Mouse (Mus musculus) kidney, embryonic 16.5 days (tissue): ENCODE measurements around the gene Adcy5. TPM values are rescaled to one million over a fixed set of nuclear protein-coding genes. Genes with fewer than 3 reads are reported as not detected.

Experiments used
- ATAC-seq: fragments of 200-750 bp; cut with Nextera tagmentation; 2 replicates; pipeline ENCODE4 v1.8.0; 2017; ENCODE audit warnings: moderate TSS enrichment; ENCODE audit not compliant: low FRiP score, low TSS enrichment
- H3K27ac ChIP-seq: fragments of 300-500 bp; sonication (generic); 2 replicates; pipeline ENCODE4 v1.5.1; 2014; ENCODE audit warnings: low read length
- H3K27me3 ChIP-seq: fragments of 300-500 bp; sonication (generic); 2 replicates; pipeline ENCODE4 v1.6.1; 2014; ENCODE audit warnings: low read length, control low read depth, mixed read lengths; ENCODE audit not compliant: insufficient read depth
- H3K36me3 ChIP-seq: fragments of 300-500 bp; sonication (generic); 2 replicates; pipeline ENCODE4 v1.6.1; 2014; ENCODE audit warnings: low read length, control low read depth, mixed read lengths; ENCODE audit not compliant: insufficient read depth
- H3K4me1 ChIP-seq: fragments of 300-500 bp; sonication (generic); 2 replicates; pipeline ENCODE4 v1.6.1; 2014; ENCODE audit warnings: low read length, control low read depth, mixed read lengths; ENCODE audit not compliant: insufficient read depth
- H3K4me2 ChIP-seq: fragments of 300-500 bp; sonication (generic); replicated peaks from 2 replicates; pipeline ENCODE4 v1.6.1; 2014; ENCODE audit warnings: low read depth, low read length
- H3K4me3 ChIP-seq: fragments of 300-500 bp; sonication (generic); 2 replicates; pipeline ENCODE4 v1.5.1; 2014; ENCODE audit warnings: mild to moderate bottlenecking, low read length
- H3K9ac ChIP-seq: fragments of 300-500 bp; sonication (generic); replicated peaks from 2 replicates; pipeline ENCODE4 v1.6.1; 2014; ENCODE audit warnings: low read length
- H3K9me3 ChIP-seq: fragments of 300-500 bp; sonication (generic); 2 replicates; pipeline ENCODE4 v1.6.1; 2016; ENCODE audit warnings: low read length, control low read depth
- WGBS: fragments of 180-500 bp; shearing (Covaris S2); extraction: QIAGEN DNeasy Blood & Tissue Kit; methylation state at CpG from one replicate; pipeline ENCODE4 v1.1.7; 2014; 5-methylcytosine and 5-hydroxymethylcytosine counted together
- polyA plus RNA-seq: library from polyadenylated mRNA; unstranded; fragments of >200 nt; fragmentation: Nextera tagmentation; extraction: Ambion mirVana; gene quantifications from 2 replicates; pipeline ENCODE4 v1.2.1, GENCODE M21; 2015

Gene Adcy5
- polyA plus RNA-seq, 1 experiment from 2014 or later, result 0.80 TPM

GRCm38 (mm10) chr16:35272417-35272816 is 117.7 kb downstream of the Adcy5 start:
- Histone ChIP-seq H3K4me2 (no peak overlapping the region), H3K27ac (no peak overlapping the region), H3K4me1 (no peaks in the 10 kb centered on the region), H3K9ac (no peak overlapping the region), H3K27me3 (0 out of 2 replicates have a peak, but pooled peaks cover 2% of the 10 kb centered on the region), H3K9me3 (no peaks in the 10 kb centered on the region), H3K36me3 (no peaks in the 10 kb centered on the region), H3K4me3 (no peak overlapping the region)
- ATAC-seq, result no peak
- WGBS, result 67% methylated on average over 4 of the region's 4 CpGs

- Histone ChIP-seq H3K4me3 (no peak overlapping the region), H3K9ac (no peak overlapping the region), H3K4me2 (no peak overlapping the region), H3K27ac (no peak overlapping the region), H3K4me1 (no peaks in the 10 kb centered on the region), H3K36me3 (no peaks in the 10 kb centered on the region), H3K9me3 (no peaks in the 10 kb centered on the region), H3K27me3 (no peaks in the 10 kb centered on the region)
- ATAC-seq, result no peak
- WGBS, result 69% methylated on average over 6 of the region's 6 CpGs
These were observed 123.5 kb downstream of the Adcy5 start for GRCm38 (mm10) chr16:35278166-35278565.

- Histone ChIP-seq H3K27me3 (no peaks in the 10 kb centered on the region), H3K4me2 (no peak overlapping the region), H3K36me3 (no peaks in the 10 kb centered on the region), H3K27ac (no peak overlapping the region), H3K9ac (no peak overlapping the region), H3K4me3 (no peak overlapping the region), H3K9me3 (no peaks in the 10 kb centered on the region), H3K4me1 (no peaks in the 10 kb centered on the region)
- no peak for ATAC-seq
- 85% methylated on average over 2 of the region's 2 CpGs for WGBS
These were observed 127.8 kb downstream of the Adcy5 start for GRCm38 (mm10) chr16:35282456-35282855.

- H3K9me3 ChIP-seq, result no peaks in the 10 kb centered on the region
- H3K36me3 ChIP-seq, result no peaks in the 10 kb centered on the region
- WGBS, result 67% methylated on average over 9 of the region's 9 CpGs
- ATAC-seq, result no peak
- H3K4me2 ChIP-seq, result no peak overlapping the region
- H3K27me3 ChIP-seq, result no peaks in the 10 kb centered on the region
- no peak overlapping the region for H3K27ac ChIP-seq
- no peak overlapping the region for H3K4me3 ChIP-seq
- H3K4me1 ChIP-seq, result no peaks in the 10 kb centered on the region
- no peak overlapping the region for H3K9ac ChIP-seq
These were observed 131.1 kb downstream of the Adcy5 start for GRCm38 (mm10) chr16:35285821-35286220.

GRCm38 (mm10) chr16:35287244-35287643 is 132.6 kb downstream of the Adcy5 start:
- Histone ChIP-seq H3K9me3 (no peaks in the 10 kb centered on the region), H3K27me3 (no peaks in the 10 kb centered on the region), H3K27ac (no peak overlapping the region), H3K4me3 (no peak overlapping the region), H3K36me3 (no peaks in the 10 kb centered on the region), H3K4me1 (no peaks in the 10 kb centered on the region), H3K9ac (no peak overlapping the region), H3K4me2 (no peak overlapping the region)
- no peak for ATAC-seq
- WGBS, result 84% methylated on average over 5 of the region's 5 CpGs

GRCm38 (mm10) chr16:35297786-35298185 is 143.1 kb downstream of the Adcy5 start:
- H3K9me3 ChIP-seq, result no peaks in the 10 kb centered on the region
- 78% methylated on average over 5 of the region's 5 CpGs for WGBS
- H3K9ac ChIP-seq, result no peak overlapping the region
- no peaks in the 10 kb centered on the region for H3K4me1 ChIP-seq
- no peak overlapping the region for H3K4me3 ChIP-seq
- H3K4me2 ChIP-seq, result no peak overlapping the region
- no peaks in the 10 kb centered on the region for H3K36me3 ChIP-seq
- H3K27ac ChIP-seq, result no peak overlapping the region
- H3K27me3 ChIP-seq, result no peaks in the 10 kb centered on the region
- no peak for ATAC-seq

GRCm38 (mm10) chr16:35300156-35300555 is 145.5 kb downstream of the Adcy5 start:
- 86% methylated on average over 5 of the region's 6 CpGs for WGBS
- Histone ChIP-seq H3K4me3 (no peak overlapping the region), H3K36me3 (no peaks in the 10 kb centered on the region; the same call in 1 of the 2 replicates), H3K27me3 (no peaks in the 10 kb centered on the region), H3K9me3 (no peaks in the 10 kb centered on the region), H3K9ac (no peak overlapping the region), H3K4me1 (no peaks in the 10 kb centered on the region), H3K4me2 (no peak overlapping the region), H3K27ac (no peak overlapping the region)
- ATAC-seq, result no peak

GRCm38 (mm10) chr16:35302441-35303280 is 148.0 kb downstream of the Adcy5 start:
- Histone ChIP-seq H3K27me3 (no peaks in the 10 kb centered on the region), H3K4me3 (no peak overlapping the region), H3K9me3 (no peaks in the 10 kb centered on the region), H3K36me3 (no peaks in the 10 kb centered on the region; the same call in 1 of the 2 replicates), H3K4me2 (no peak overlapping the region), H3K9ac (no peak overlapping the region), H3K4me1 (no peaks in the 10 kb centered on the region), H3K27ac (no peak overlapping the region)
- WGBS, result 41% methylated on average over 7 of the region's 7 CpGs
- ATAC-seq, result peak; percentile 58; the same call in 1 of the 2 replicates

GRCm38 (mm10) chr16:35303721-35304120 is 149.0 kb downstream of the Adcy5 start:
- no peaks in the 10 kb centered on the region for H3K27me3 ChIP-seq
- no peak overlapping the region for H3K27ac ChIP-seq
- 95% methylated on average over 6 of the region's 6 CpGs for WGBS

GRCm38 (mm10) chr16:35304416-35304815 is 149.7 kb downstream of the Adcy5 start:
- 83% methylated on average over 5 of the region's 5 CpGs for WGBS
- no peak overlapping the region for H3K27ac ChIP-seq

More at GRCm38 (mm10) chr16:35303721-35304120, 149.0 kb downstream of the Adcy5 start:
- Histone ChIP-seq H3K4me2 (no peak overlapping the region), H3K36me3 (no peaks in the 10 kb centered on the region; the same call in 1 of the 2 replicates), H3K4me3 (no peak overlapping the region), H3K9me3 (no peaks in the 10 kb centered on the region), H3K4me1 (no peaks in the 10 kb centered on the region), H3K9ac (no peak overlapping the region)
- ATAC-seq, result no peak

More at GRCm38 (mm10) chr16:35304416-35304815, 149.7 kb downstream of the Adcy5 start:
- Histone ChIP-seq H3K4me2 (no peak overlapping the region), H3K4me1 (no peaks in the 10 kb centered on the region), H3K9me3 (no peaks in the 10 kb centered on the region), H3K4me3 (no peak overlapping the region), H3K27me3 (no peaks in the 10 kb centered on the region), H3K36me3 (no peaks in the 10 kb centered on the region; the same call in 1 of the 2 replicates), H3K9ac (no peak overlapping the region)
- no peak for ATAC-seq
